Mouse (Mus musculus) liver, adult 2 months (tissue): ENCODE data around the gene Mtmr10. TPM values are rescaled to one million over a fixed set of nuclear protein-coding genes. Genes with fewer than 3 reads are reported as not detected.

Experiments used
- DNase-seq: peaks from one replicate; pipeline ENCODE4 v3.0.0-alpha.2; 2011; ENCODE audit warnings: low read depth, low spot score; ENCODE audit errors: extremely low read depth
- H3K27ac ChIP-seq: fragments of 200-500 bp; replicated peaks from 2 replicates; pipeline ENCODE4 v1.5.1; 2012; ENCODE audit warnings: low read depth, mild to moderate bottlenecking, control low read depth, inconsistent platforms, low read length; ENCODE audit not compliant: insufficient read depth
- H3K27me3 ChIP-seq: fragments of 200-500 bp; 2 replicates; pipeline ENCODE4 v1.6.1; 2012; ENCODE audit warnings: mild to moderate bottlenecking, moderate library complexity, low read length, inconsistent platforms; ENCODE audit not compliant: control insufficient read depth, insufficient read depth
- H3K36me3 ChIP-seq: fragments of 200-500 bp; 2 replicates; pipeline ENCODE4 v1.6.1; 2012; ENCODE audit warnings: low read length, inconsistent platforms; ENCODE audit not compliant: control insufficient read depth, insufficient read depth
- H3K4me1 ChIP-seq: fragments of 200-500 bp; 2 replicates; pipeline ENCODE4 v1.6.1; 2011; ENCODE audit warnings: low read length; ENCODE audit not compliant: control insufficient read depth, insufficient read depth
- H3K4me3 ChIP-seq: fragments of 200-500 bp; 2 replicates; pipeline ENCODE4 v1.5.1; 2011; ENCODE audit warnings: low read depth, mild to moderate bottlenecking, control low read depth, low read length, moderate library complexity; ENCODE audit not compliant: insufficient read depth
- H3K79me2 ChIP-seq: fragments of 200-500 bp; 2 replicates; pipeline ENCODE4 v1.6.1; 2012; ENCODE audit warnings: inconsistent platforms, mild to moderate bottlenecking, low read length, moderate library complexity; ENCODE audit not compliant: control insufficient read depth, insufficient read depth
- H3K9ac ChIP-seq: fragments of 200-500 bp; 2 replicates; pipeline ENCODE4 v1.6.1; 2012; ENCODE audit warnings: low read depth, mild to moderate bottlenecking, control low read depth, inconsistent platforms, low read length
- CTCF ChIP-seq: fragments of 200-500 bp; IDR thresholded peaks from 2 replicates; pipeline ENCODE4 v1.5.1; 2011; ENCODE audit warnings: low read depth, low read length, control low read depth
- POLR2A ChIP-seq: fragments of 200-500 bp; IDR thresholded peaks from 2 replicates; pipeline ENCODE4 v1.6.1; 2011; ENCODE audit warnings: low read length, control low read depth; ENCODE audit not compliant: insufficient read depth; ENCODE audit errors: extremely low read depth
- WGBS: fragments of 180-500 bp; shearing (Covaris S2); methylation state at CpG from one replicate; pipeline ENCODE4 v1.1.7; 2018; 5-methylcytosine and 5-hydroxymethylcytosine counted together
- polyA plus RNA-seq: library from polyadenylated mRNA; depleted of rRNA; stranded (reverse); fragments of >200 nt; gene quantifications from 2 replicates; pipeline ENCODE4 v1.2.3, GENCODE M21; 2012
- total RNA-seq: library from RNA; depleted of rRNA; stranded (reverse); fragments of >200 nt; gene quantifications from 2 replicates; pipeline ENCODE4 v1.2.3, GENCODE M21; 2014

Gene Mtmr10
- total and polyA plus RNA-seq, 2 experiments, result 7.0 to 23.1 TPM

- no peak overlapping the region for H3K9ac ChIP-seq
- H3K27me3 ChIP-seq, result no peaks in the 10 kb centered on the region
- peaks cover 4% of the 10 kb centered on the region; the same call in 1 of the 2 replicates for H3K4me1 ChIP-seq
- no peak overlapping the region for H3K27ac ChIP-seq
- H3K4me3 ChIP-seq, result no peak overlapping the region
- TF ChIP-seq POLR2A (no peak), CTCF (no peak)
- 73% methylated on average over 5 of the region's 5 CpGs for WGBS
- DNase-seq, result no peak
- H3K36me3 ChIP-seq, result peaks cover 33% of the 10 kb centered on the region
- H3K79me2 ChIP-seq, result peaks cover 18% of the 10 kb centered on the region
Measured at GRCm38 (mm10) chr7:64296286-64297010, 9.0 kb downstream of the Mtmr10 start.

- Histone ChIP-seq H3K36me3 (peaks cover 51% of the 10 kb centered on the region), H3K79me2 (0 out of 2 replicates have a peak, but pooled peaks cover 3% of the 10 kb centered on the region), H3K4me3 (no peak overlapping the region), H3K27me3 (no peaks in the 10 kb centered on the region), H3K9ac (no peak overlapping the region), H3K4me1 (peaks cover 2% of the 10 kb centered on the region; the same call in 1 of the 2 replicates), H3K27ac (no peak overlapping the region)
- 91% methylated on average over 7 of the region's 7 CpGs for WGBS
- TF ChIP-seq CTCF, result no peak
- TF ChIP-seq POLR2A, result no peak
- DNase-seq, result no peak
Measured at GRCm38 (mm10) chr7:64310241-64310640, 22.8 kb downstream of the Mtmr10 start.

- 86% methylated on average over 2 of the region's 2 CpGs for WGBS
Measured at GRCm38 (mm10) chr7:64310756-64311155, 23.3 kb downstream of the Mtmr10 start.

GRCm38 (mm10) chr7:64312811-64313210 is 25.4 kb downstream of the Mtmr10 start:
- 32% methylated on average over 7 of the region's 7 CpGs for WGBS
- Histone ChIP-seq H3K36me3 (peaks cover 52% of the 10 kb centered on the region), H3K79me2 (0 out of 2 replicates have a peak, but pooled peaks cover 3% of the 10 kb centered on the region), H3K4me3 (no peak overlapping the region), H3K9ac (no peak overlapping the region), H3K4me1 (peaks cover 2% of the 10 kb centered on the region; the same call in 1 of the 2 replicates), H3K27me3 (no peaks in the 10 kb centered on the region), H3K27ac (no peak overlapping the region)
- TF ChIP-seq CTCF (no peak), POLR2A (no peak)
- peak; percentile 78 for DNase-seq

More at GRCm38 (mm10) chr7:64310756-64311155, 23.3 kb downstream of the Mtmr10 start:
- H3K9ac ChIP-seq, result no peak overlapping the region
- TF ChIP-seq CTCF, result no peak
- TF ChIP-seq POLR2A, result no peak
- H3K36me3 ChIP-seq, result peaks cover 48% of the 10 kb centered on the region
- no peak for DNase-seq
- H3K27me3 ChIP-seq, result no peaks in the 10 kb centered on the region
- H3K79me2 ChIP-seq, result 0 out of 2 replicates have a peak, but pooled peaks cover 3% of the 10 kb centered on the region
- H3K4me1 ChIP-seq, result peaks cover 2% of the 10 kb centered on the region; the same call in 1 of the 2 replicates
- H3K27ac ChIP-seq, result no peak overlapping the region
- no peak overlapping the region for H3K4me3 ChIP-seq

GRCm38 (mm10) chr7:64321125-64321524 is 33.7 kb downstream of the Mtmr10 start:
- H3K4me3 ChIP-seq, result no peak overlapping the region
- peaks cover 58% of the 10 kb centered on the region for H3K36me3 ChIP-seq
- TF ChIP-seq CTCF (no peak), POLR2A (no peak)
- 98% methylated on average over 5 of the region's 5 CpGs for WGBS
- H3K4me1 ChIP-seq, result no peaks in the 10 kb centered on the region
- H3K27ac ChIP-seq, result no peak overlapping the region
- H3K27me3 ChIP-seq, result no peaks in the 10 kb centered on the region
- H3K79me2 ChIP-seq, result no peaks in the 10 kb centered on the region
- DNase-seq, result no peak
- no peak overlapping the region for H3K9ac ChIP-seq

GRCm38 (mm10) chr7:64321658-64322057 is 34.2 kb downstream of the Mtmr10 start:
- Histone ChIP-seq H3K79me2 (no peaks in the 10 kb centered on the region), H3K4me1 (no peaks in the 10 kb centered on the region), H3K27me3 (no peaks in the 10 kb centered on the region), H3K4me3 (no peak overlapping the region), H3K9ac (no peak overlapping the region), H3K36me3 (peaks cover 56% of the 10 kb centered on the region), H3K27ac (no peak overlapping the region)
- TF ChIP-seq CTCF (no peak), POLR2A (no peak)
- 94% methylated on average over 4 of the region's 4 CpGs for WGBS
- no peak for DNase-seq
